Mouse (Mus musculus) stomach, postnatal 0 days (tissue): ENCODE measurements around the gene Skap1. TPM values are rescaled to one million over a fixed set of nuclear protein-coding genes. Genes with fewer than 3 reads are reported as not detected.

Experiments used
- ATAC-seq: fragments of 200-750 bp; cut with Nextera tagmentation; 2 replicates; pipeline ENCODE4 v1.8.0; 2017; ENCODE audit not compliant: low FRiP score, low TSS enrichment
- DNase-seq: peaks from one replicate; pipeline ENCODE4 v3.0.0-alpha.2; 2016; ENCODE audit warnings: low spot score
- H3K27ac ChIP-seq: fragments of 300-500 bp; sonication (generic); replicated peaks from 2 replicates; pipeline ENCODE4 v1.5.1; 2014; ENCODE audit warnings: mild to moderate bottlenecking, control low read depth
- H3K27me3 ChIP-seq: fragments of 300-500 bp; sonication (generic); 2 replicates; pipeline ENCODE4 v1.6.1; 2014; ENCODE audit warnings: low read length; ENCODE audit not compliant: control insufficient read depth, insufficient read depth
- H3K36me3 ChIP-seq: fragments of 300-500 bp; sonication (generic); 2 replicates; pipeline ENCODE4 v1.6.1; 2014; ENCODE audit warnings: low read length, mixed read lengths; ENCODE audit not compliant: control insufficient read depth, insufficient read depth
- H3K4me1 ChIP-seq: fragments of 300-500 bp; sonication (generic); replicated peaks from 2 replicates; pipeline ENCODE4 v1.6.1; 2014; ENCODE audit warnings: antibody characterized with exemption; ENCODE audit not compliant: control insufficient read depth, insufficient read depth
- H3K4me2 ChIP-seq: fragments of 300-500 bp; sonication (generic); replicated peaks from 2 replicates; pipeline ENCODE4 v1.6.1; 2014; ENCODE audit warnings: low read depth, mild to moderate bottlenecking, control low read depth, moderate library complexity
- H3K4me3 ChIP-seq: fragments of 300-500 bp; sonication (generic); 2 replicates; pipeline ENCODE4 v1.5.1; 2014; ENCODE audit warnings: low read depth, low read length, control low read depth
- H3K9ac ChIP-seq: fragments of 300-500 bp; sonication (generic); 2 replicates; pipeline ENCODE4 v1.6.1; 2014; ENCODE audit warnings: mild to moderate bottlenecking, low read length, control low read depth, mixed read lengths
- H3K9me3 ChIP-seq: fragments of 300-500 bp; sonication (generic); 2 replicates; pipeline ENCODE4 v1.6.1; 2016; ENCODE audit warnings: low read length; ENCODE audit not compliant: control insufficient read depth
- CTCF ChIP-seq: IDR thresholded peaks from 2 replicates; pipeline ENCODE4 v1.5.1; 2016; ENCODE audit warnings: antibody characterized with exemption, low read depth, mild to moderate bottlenecking, moderate library complexity
- EP300 ChIP-seq: optimal IDR thresholded peaks from 2 replicates; pipeline ENCODE3; 2016; ENCODE audit warnings: antibody characterized with exemption
- WGBS: fragments of 180-500 bp; shearing (Covaris S2); extraction: QIAGEN DNeasy Blood & Tissue Kit; methylation state at CpG from one replicate; pipeline ENCODE4 v1.1.7; 2014; 5-methylcytosine and 5-hydroxymethylcytosine counted together
- polyA plus RNA-seq: library from polyadenylated mRNA; unstranded; fragments of >200 nt; fragmentation: Nextera tagmentation; extraction: Ambion mirVana; gene quantifications from 2 replicates; pipeline ENCODE4 v1.2.1, GENCODE M21; 2015

The Skap1 gene
- polyA plus RNA-seq, 1 experiment from 2014 or later, result 0.56 TPM

DNA sequence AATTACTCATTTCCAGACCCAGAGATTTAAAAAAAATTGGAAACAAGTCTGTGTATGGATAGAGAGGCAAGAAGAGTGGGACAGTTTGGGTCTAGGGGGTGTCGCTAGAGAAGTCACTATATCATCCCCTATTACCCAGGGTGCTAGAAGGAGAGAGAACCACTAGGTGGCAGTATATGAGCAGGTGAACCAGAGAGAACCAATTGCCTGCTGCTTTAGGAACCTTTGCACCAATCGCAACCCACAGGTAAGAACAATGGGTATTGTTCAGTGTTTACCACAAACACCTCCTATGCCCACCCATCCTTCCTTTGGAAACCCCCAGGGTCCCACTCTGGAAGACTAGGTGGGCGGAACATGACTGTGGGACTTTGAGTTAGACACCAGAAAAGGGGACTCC lies 295.6 kb downstream of the Skap1 start:
- Histone ChIP-seq H3K9ac (no peak overlapping the region), H3K4me1 (no peaks in the 10 kb centered on the region), H3K36me3 (no peaks in the 10 kb centered on the region), H3K4me2 (no peak overlapping the region), H3K27me3 (no peaks in the 10 kb centered on the region), H3K27ac (no peak overlapping the region), H3K4me3 (no peak overlapping the region), H3K9me3 (no peaks in the 10 kb centered on the region)
- ATAC-seq (peak; percentile 48; the same call in 1 of the 2 replicates), DNase-seq (peak; percentile 45)
- 49% methylated on average over 3 of the region's 3 CpGs for WGBS
- no peak for TF ChIP-seq EP300
- TF ChIP-seq CTCF, result peak; percentile 91

DNA sequence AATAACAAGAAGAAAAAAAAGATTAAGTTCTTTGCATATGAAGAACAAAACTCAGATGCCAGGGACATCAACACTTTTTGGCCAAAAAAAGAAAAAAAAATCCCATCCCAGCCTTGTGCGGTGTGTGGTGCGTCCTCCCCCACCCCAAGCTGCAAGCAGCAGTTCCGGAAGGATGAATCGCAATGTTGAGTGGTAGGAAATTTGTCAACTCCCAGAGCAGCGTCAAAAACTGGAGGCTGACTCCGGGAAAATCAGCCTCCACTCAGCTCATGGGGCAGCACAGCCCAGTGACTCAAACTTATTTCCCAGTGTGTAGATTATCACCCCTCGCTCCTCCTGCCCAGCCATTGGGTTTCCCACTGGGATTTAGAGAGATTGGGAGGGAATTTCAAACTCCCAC lies 297.6 kb downstream of the Skap1 start:
- Histone ChIP-seq H3K4me2 (no peak overlapping the region), H3K27ac (no peak overlapping the region), H3K27me3 (no peaks in the 10 kb centered on the region), H3K9ac (no peak overlapping the region), H3K4me1 (no peaks in the 10 kb centered on the region), H3K4me3 (no peak overlapping the region), H3K9me3 (no peaks in the 10 kb centered on the region), H3K36me3 (no peaks in the 10 kb centered on the region)
- DNase-seq, result no peak
- no peak for ATAC-seq
- TF ChIP-seq CTCF, result no peak
- no peak for TF ChIP-seq EP300
- 56% methylated on average over 7 of the region's 7 CpGs for WGBS

DNA sequence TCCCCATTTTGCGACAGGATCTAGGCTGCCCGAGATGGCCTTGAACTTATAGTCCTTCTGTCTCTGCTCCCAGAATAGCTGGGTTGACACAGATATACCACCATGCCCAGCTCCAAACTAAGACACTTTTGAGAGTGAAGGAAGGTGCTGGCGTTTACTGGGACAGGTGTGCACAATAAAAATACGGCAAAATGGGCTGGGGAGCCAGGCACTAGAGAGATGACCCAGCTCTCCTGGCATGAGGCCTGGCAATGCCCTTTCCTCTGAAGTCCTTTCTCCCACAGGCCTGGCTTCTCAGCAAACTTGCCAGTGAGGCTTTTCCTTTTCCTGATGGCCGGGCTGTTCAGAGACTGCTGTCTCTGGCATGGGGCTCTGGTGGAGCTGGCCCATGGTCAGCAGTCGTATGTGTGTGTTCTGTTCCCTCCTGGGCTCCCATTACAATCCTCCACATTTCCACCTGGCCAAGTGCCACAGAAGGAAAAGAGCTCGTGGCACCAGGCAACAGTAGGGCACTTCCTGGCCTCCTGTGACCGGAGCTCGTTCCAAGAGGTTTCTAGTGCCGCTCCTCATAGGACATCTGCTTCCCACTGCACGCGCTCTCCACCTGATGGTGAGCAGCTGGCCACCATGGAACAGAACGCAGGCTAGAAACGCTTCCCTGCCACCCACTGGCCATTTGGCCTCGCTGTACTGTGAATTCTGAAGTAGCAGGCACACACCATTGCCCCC lies 298.5 kb downstream of the Skap1 start:
- Histone ChIP-seq H3K27me3 (no peaks in the 10 kb centered on the region), H3K9ac (no peak overlapping the region), H3K36me3 (no peaks in the 10 kb centered on the region), H3K4me3 (no peak overlapping the region), H3K4me2 (no peak overlapping the region), H3K9me3 (no peaks in the 10 kb centered on the region), H3K4me1 (no peaks in the 10 kb centered on the region), H3K27ac (no peak overlapping the region)
- ATAC-seq (no peak), DNase-seq (no peak)
- peak; percentile 18 for TF ChIP-seq CTCF
- no peak for TF ChIP-seq EP300
- 70% methylated on average over 15 of the region's 15 CpGs for WGBS

DNA sequence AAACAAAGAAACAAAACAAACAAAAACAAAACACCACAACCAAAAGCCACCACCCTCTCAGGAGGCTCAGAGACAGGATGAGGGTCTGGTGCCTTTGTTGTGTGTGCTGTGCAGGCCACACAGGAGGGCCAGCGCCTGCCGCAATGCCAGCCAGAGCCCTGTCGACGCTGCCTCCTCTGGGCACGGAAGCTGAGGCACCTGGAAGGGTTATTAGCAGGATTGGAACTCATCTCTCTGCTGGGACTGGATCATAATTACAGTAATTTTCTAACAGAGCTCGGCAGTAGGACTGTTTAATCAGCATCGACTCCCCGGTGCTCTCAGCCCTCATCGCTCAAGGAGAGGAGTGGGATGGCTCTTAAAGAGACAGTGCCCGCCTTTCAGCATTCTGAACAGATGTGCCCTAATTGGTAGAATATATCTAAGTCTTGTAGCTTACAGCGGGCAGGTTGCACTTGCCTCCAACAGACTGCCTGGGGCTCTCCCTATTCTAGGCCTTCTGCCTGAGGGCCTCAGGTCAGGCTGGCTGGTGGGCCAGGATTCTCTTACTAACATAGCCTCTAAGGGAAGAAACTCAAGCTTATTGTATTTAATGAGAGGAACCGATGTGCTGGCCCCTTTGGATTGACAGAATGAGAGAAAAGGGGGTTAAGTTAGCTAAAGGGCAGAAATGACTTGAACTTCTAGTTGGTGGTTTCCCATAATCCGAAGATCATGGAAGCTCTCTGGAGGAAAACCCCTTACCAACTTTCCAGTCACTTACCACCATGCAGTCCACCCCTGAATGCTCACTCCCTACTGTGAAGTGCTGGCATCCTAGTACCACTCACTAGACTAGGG lies 300.3 kb downstream of the Skap1 start:
- Histone ChIP-seq H3K4me1 (no peaks in the 10 kb centered on the region), H3K36me3 (no peaks in the 10 kb centered on the region), H3K4me3 (no peak overlapping the region), H3K9ac (no peak overlapping the region), H3K4me2 (no peak overlapping the region), H3K27me3 (no peaks in the 10 kb centered on the region), H3K9me3 (no peaks in the 10 kb centered on the region), H3K27ac (peak overlapping the region; percentile 77)
- DNase-seq (no peak), ATAC-seq (no peak)
- TF ChIP-seq CTCF (no peak), EP300 (no peak)
- WGBS, result 67% methylated on average over 13 of the region's 13 CpGs

DNA sequence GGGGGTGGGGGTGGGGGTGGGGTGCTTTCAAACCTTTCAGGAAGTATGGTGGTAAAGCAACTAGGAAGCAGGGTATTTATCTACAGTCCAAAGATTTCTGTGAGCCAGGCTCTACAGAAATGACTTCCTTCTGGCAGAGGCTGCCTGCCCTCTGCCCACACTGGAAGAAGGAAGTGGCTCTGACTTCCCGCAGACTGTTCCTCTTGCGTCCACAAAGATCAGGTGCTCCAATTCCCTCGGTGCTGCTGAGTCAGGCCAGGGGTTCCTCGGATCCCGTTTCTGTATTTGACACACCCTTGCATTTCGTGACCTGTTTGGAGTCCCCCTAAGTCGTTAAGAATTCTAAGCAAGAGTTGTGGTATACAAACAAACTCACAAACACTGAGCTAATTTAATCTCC lies 301.3 kb downstream of the Skap1 start:
- no peak for TF ChIP-seq CTCF
- TF ChIP-seq EP300, result no peak
- peak overlapping the region; percentile 77 for H3K27ac ChIP-seq
- DNase-seq (peak; percentile 67), ATAC-seq (peak; percentile 87)
- H3K4me3 ChIP-seq, result no peak overlapping the region
- H3K9ac ChIP-seq, result no peak overlapping the region
- H3K27me3 ChIP-seq, result no peaks in the 10 kb centered on the region
- no peak overlapping the region for H3K4me2 ChIP-seq
- 57% methylated on average over 7 of the region's 7 CpGs for WGBS
- H3K36me3 ChIP-seq, result 0 out of 2 replicates have a peak, but pooled peaks cover 1% of the 10 kb centered on the region
- no peaks in the 10 kb centered on the region for H3K9me3 ChIP-seq
- H3K4me1 ChIP-seq, result no peaks in the 10 kb centered on the region

DNA sequence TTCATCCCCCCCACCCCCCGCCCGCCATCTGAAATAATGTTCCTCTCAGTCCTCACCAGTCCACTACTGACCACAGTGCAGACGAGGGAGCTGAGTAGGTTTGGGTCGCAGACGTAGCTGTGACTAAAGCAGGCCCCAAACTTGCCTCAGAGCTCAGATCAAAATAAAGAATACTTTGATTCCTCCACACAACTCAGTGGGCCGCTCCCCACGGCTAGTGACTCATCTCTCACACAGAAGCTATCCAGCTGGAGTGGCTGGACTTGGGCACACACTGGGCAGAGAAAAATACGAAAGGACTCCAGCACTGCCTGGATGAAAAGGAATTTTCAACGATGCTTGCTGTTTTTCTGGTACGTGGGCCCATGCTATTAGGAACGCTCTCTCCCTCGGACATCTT lies 302.2 kb downstream of the Skap1 start:
- H3K4me1 ChIP-seq, result no peaks in the 10 kb centered on the region
- peak overlapping the region; percentile 59 for H3K27ac ChIP-seq
- no peak overlapping the region for H3K9ac ChIP-seq
- 62% methylated on average over 12 of the region's 12 CpGs for WGBS
- H3K4me3 ChIP-seq, result no peak overlapping the region
- TF ChIP-seq CTCF (no peak), EP300 (no peak)
- peaks cover 9% of the 10 kb centered on the region; the same call in 1 of the 2 replicates for H3K36me3 ChIP-seq
- DNase-seq (peak; percentile 54), ATAC-seq (peak; percentile 73)
- no peaks in the 10 kb centered on the region for H3K27me3 ChIP-seq
- no peak overlapping the region for H3K4me2 ChIP-seq
- H3K9me3 ChIP-seq, result no peaks in the 10 kb centered on the region
